Mouse (Mus musculus) forebrain, embryonic 15.5 days (tissue): Measurements from ENCODE around the gene Sf3a3. TPM values are rescaled to one million over a fixed set of nuclear protein-coding genes. Genes with fewer than 3 reads are reported as not detected.
"Not testable (repeated sequence)": the region's sequence is repeated elsewhere in the genome, so short reads cannot be mapped to it uniquely, and the experiment has no call there.

Experiments used
- ATAC-seq: fragments of 200-750 bp; cut with Nextera tagmentation; replicated peaks from 2 replicates; pipeline ENCODE4 v1.8.0; 2017; ENCODE audit warnings: mild to moderate bottlenecking, moderate TSS enrichment, moderate library complexity
- H3K27ac ChIP-seq: fragments of 300-500 bp; sonication (generic); replicated peaks from 2 replicates; pipeline ENCODE4 v1.5.1; 2015; ENCODE audit warnings: mild to moderate bottlenecking, inconsistent platforms
- H3K27me3 ChIP-seq: fragments of 300-500 bp; sonication (generic); 2 replicates; pipeline ENCODE4 v1.6.1; 2015; ENCODE audit warnings: inconsistent platforms
- H3K36me3 ChIP-seq: fragments of 300-500 bp; sonication (generic); 2 replicates; pipeline ENCODE4 v1.6.1; 2015; ENCODE audit warnings: mild to moderate bottlenecking, inconsistent platforms
- H3K4me1 ChIP-seq: fragments of 300-500 bp; sonication (generic); 2 replicates; pipeline ENCODE4 v1.6.1; 2015; ENCODE audit warnings: inconsistent platforms
- H3K4me2 ChIP-seq: fragments of 300-500 bp; sonication (generic); replicated peaks from 2 replicates; pipeline ENCODE4 v1.6.1; 2015; ENCODE audit warnings: mild to moderate bottlenecking, inconsistent platforms
- H3K4me3 ChIP-seq: fragments of 300-500 bp; sonication (generic); 2 replicates; pipeline ENCODE4 v1.5.1; 2015; ENCODE audit warnings: mild to moderate bottlenecking, inconsistent platforms
- H3K9ac ChIP-seq: fragments of 300-500 bp; sonication (generic); replicated peaks from 2 replicates; pipeline ENCODE4 v1.6.1; 2015; ENCODE audit warnings: mild to moderate bottlenecking, inconsistent platforms
- H3K9me3 ChIP-seq: fragments of 300-500 bp; sonication (generic); 2 replicates; pipeline ENCODE4 v1.6.1; 2016; ENCODE audit warnings: inconsistent platforms
- WGBS: fragments of 180-500 bp; shearing (Covaris S2); methylation state at CpG from one replicate; pipeline ENCODE4 v1.1.7; 2015; ENCODE audit warnings: mixed read lengths; 5-methylcytosine and 5-hydroxymethylcytosine counted together
- polyA plus RNA-seq: library from polyadenylated mRNA; unstranded; fragments of >200 nt; fragmentation: Nextera tagmentation; extraction: Ambion mirVana; gene quantifications from 2 replicates; pipeline ENCODE4 v1.2.1, GENCODE M21; 2015

Gene Sf3a3
- polyA plus RNA-seq, 1 experiment from 2014 or later, result 133 TPM

DNA sequence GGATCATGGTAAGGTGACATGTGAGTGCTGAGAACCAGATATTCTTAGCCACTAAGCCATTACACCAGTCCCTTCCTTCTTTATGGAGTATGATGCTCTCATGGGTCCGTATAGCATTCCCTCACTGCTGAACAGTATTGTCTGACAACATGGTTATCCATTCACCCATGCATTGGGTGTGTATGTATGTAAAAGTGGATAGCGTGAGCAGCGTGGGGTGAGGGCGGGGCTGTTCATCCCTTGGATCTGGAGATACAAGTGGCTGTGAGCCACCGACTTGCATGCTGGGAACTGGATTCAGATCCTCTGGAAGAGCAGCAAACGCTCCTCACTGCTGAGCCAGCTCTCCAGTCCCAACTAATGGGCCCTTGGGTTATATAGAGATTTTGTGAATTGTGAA lies 2.0 kb upstream of the Sf3a3 start:
- no peak overlapping the region for H3K27ac ChIP-seq
- peaks cover 27% of the 10 kb centered on the region for H3K4me1 ChIP-seq
- H3K9ac ChIP-seq, result no peak overlapping the region
- H3K27me3 ChIP-seq, result peaks cover 12% of the 10 kb centered on the region; the same call in 1 of the 2 replicates
- H3K36me3 ChIP-seq, result peaks cover 11% of the 10 kb centered on the region
- 90% methylated on average over 6 of the region's 6 CpGs for WGBS
- H3K9me3 ChIP-seq, result no peaks in the 10 kb centered on the region
- no peak overlapping the region for H3K4me2 ChIP-seq
- no peak overlapping the region for H3K4me3 ChIP-seq
- ATAC-seq, result no peak

DNA sequence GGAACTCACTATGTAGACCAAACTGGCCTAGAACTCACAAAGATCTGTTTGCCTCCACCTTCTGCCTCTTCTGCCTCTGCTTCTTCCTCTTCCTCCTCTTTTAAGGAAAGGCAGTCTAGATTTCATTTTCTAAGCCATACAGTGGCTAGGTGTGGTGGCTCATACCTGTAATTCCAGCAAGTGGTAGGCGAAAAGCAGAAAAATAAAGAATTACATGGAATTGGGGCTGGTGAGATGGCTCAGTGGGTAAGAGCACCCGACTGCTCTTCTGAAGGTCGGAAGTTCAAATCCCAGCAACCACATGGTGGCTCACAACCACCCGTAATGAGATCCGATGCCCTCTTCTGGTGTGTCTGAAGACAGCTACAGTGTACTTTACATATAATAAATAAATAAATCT lies 726 bp upstream of the Sf3a3 start:
- not testable (repeated sequence) for H3K27ac ChIP-seq, H3K4me3 ChIP-seq, H3K9ac ChIP-seq, H3K9me3 ChIP-seq, H3K4me2 ChIP-seq, ATAC-seq
- H3K36me3 ChIP-seq, result peaks cover 23% of the 10 kb centered on the region
- 72% methylated on average over 5 of the region's 5 CpGs for WGBS
- peaks cover 21% of the 10 kb centered on the region for H3K4me1 ChIP-seq
- H3K27me3 ChIP-seq, result peaks cover 12% of the 10 kb centered on the region; the same call in 1 of the 2 replicates

DNA sequence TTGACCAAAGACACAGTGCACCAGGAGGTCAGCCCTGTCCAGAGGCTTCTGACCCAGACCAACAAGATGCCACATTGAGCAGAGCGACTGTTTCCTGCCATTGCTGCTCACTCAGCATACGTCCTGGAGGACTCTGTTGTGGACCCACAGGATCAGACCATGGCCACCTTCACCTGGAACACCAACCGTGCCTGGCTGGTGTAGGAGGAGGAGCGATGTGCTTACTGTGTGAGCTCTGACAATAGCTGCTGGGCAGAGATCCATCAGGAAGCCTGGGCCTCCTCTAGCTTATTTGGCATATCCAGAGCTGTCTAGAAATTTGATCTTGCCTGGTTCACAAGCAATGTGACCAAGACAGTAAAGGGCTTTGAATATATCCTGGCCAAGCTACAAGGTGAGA lies 4.5 kb downstream of the Sf3a3 start:
- Histone ChIP-seq H3K9ac (no peak overlapping the region), H3K9me3 (no peaks in the 10 kb centered on the region), H3K27ac (no peak overlapping the region), H3K4me2 (no peak overlapping the region), H3K27me3 (no peaks in the 10 kb centered on the region), H3K4me1 (peaks cover 17% of the 10 kb centered on the region), H3K36me3 (peaks cover 72% of the 10 kb centered on the region), H3K4me3 (no peak overlapping the region)
- no peak for ATAC-seq
- 95% methylated on average over 4 of the region's 4 CpGs for WGBS

DNA sequence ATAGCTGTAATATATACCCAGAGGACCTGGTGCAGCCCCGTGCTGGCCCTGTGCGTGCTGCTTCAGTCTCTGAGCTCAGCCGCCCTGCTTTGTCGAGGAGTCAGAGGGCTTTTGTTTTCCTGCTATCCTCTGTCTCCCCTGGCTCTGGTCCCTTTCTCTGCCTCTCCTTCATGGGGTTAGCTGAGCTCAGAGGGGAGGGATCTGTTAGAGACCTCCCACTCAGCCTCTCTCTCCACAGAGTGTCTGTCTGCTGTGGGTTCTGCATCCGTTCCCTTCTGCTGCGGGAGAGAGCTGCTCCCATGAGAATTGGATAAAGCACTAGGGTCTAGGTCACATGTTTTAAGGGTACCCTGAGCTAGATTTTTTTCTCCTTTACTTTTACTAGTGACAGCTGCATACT lies 11.5 kb downstream of the Sf3a3 start:
- no peaks in the 10 kb centered on the region for H3K27me3 ChIP-seq
- peaks cover 96% of the 10 kb centered on the region for H3K36me3 ChIP-seq
- no peak overlapping the region for H3K27ac ChIP-seq
- H3K9ac ChIP-seq, result no peak overlapping the region
- no peak overlapping the region for H3K4me2 ChIP-seq
- H3K4me3 ChIP-seq, result no peak overlapping the region
- no peaks in the 10 kb centered on the region for H3K4me1 ChIP-seq
- WGBS, result 83% methylated on average over 6 of the region's 6 CpGs
- ATAC-seq, result no peak
- H3K9me3 ChIP-seq, result no peaks in the 10 kb centered on the region

DNA sequence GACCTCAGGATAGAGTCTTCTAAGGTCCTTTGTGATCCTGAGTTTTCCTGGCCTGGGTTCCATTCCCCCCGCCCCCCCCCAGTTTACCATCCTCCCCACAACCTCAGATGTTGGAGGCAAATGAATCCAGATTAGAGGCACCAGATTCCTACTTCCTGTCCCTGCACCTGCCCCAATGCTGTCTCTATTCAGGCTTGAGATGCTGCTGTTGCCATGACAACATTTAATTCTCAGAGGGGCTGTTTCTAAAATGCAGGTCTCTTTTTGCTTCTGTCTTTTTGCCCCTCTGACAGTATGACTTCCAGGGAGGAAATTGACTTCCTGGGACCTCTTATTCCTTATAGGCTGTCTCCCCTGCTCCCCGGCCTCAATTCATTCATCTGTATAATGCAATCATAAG lies 22.4 kb downstream of the Sf3a3 start:
- H3K9me3 ChIP-seq, result no peaks in the 10 kb centered on the region
- H3K27me3 ChIP-seq, result no peaks in the 10 kb centered on the region
- no peak overlapping the region for H3K4me2 ChIP-seq
- no peak for ATAC-seq
- 0 out of 2 replicates have a peak overlapping the region, but pooled peaks have one; percentile 8 for H3K27ac ChIP-seq
- no peak overlapping the region for H3K4me3 ChIP-seq
- no peak overlapping the region for H3K9ac ChIP-seq
- 63% methylated on average over 2 of the region's 2 CpGs for WGBS
- peaks cover 5% of the 10 kb centered on the region for H3K4me1 ChIP-seq
- H3K36me3 ChIP-seq, result peaks cover 17% of the 10 kb centered on the region

DNA sequence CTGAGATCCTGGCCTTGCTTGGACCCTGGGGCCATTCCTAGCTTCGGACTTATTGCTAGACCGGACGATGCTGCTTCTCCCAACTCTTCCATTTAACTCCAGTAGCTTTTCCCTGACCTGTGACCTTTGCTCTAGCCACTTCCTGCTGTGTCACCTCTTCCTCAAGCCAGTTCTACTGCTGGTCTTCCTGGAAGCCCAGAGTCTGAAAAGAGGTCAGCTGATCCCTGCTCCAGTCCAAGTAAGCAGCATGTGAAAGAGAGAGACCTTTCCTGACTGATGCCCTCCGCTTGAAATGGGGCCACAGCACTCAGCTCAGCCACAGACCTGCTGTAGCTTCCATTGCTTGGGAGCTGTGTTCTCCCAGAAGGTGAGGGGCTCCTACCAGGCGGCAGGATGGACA lies 22.9 kb downstream of the Sf3a3 start:
- ATAC-seq, result no peak
- Histone ChIP-seq H3K9ac (no peak overlapping the region), H3K4me1 (peaks cover 11% of the 10 kb centered on the region), H3K27me3 (no peaks in the 10 kb centered on the region), H3K36me3 (peaks cover 12% of the 10 kb centered on the region), H3K4me2 (no peak overlapping the region), H3K27ac (no peak overlapping the region), H3K4me3 (no peak overlapping the region), H3K9me3 (no peaks in the 10 kb centered on the region)
- 86% methylated on average over 5 of the region's 5 CpGs for WGBS

DNA sequence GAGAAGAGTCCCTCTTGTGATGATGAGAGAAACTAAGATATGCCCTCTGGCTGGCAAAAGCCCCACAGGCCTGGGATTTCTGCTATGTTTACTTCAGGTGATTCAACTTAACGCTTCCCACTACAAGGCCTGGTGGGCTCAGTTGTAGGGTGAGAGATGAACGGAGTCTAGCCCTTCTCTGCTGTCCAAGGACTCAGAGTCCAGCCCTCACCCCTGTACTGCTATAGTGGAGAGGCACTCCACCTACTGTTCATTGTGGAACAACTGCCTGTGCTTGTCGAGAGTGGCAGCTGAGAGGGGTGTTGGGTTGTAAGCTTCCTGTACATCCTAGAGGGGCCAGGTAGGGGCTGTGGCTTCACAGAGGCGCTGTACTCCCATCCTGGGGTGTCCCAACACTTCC lies 23.4 kb downstream of the Sf3a3 start:
- ATAC-seq, result no peak
- Histone ChIP-seq H3K9ac (no peak overlapping the region), H3K27ac (no peak overlapping the region), H3K4me1 (peaks cover 15% of the 10 kb centered on the region), H3K9me3 (no peaks in the 10 kb centered on the region), H3K27me3 (no peaks in the 10 kb centered on the region), H3K4me3 (no peak overlapping the region), H3K4me2 (no peak overlapping the region), H3K36me3 (peaks cover 7% of the 10 kb centered on the region)
- WGBS, result 62% methylated on average over 4 of the region's 4 CpGs

DNA sequence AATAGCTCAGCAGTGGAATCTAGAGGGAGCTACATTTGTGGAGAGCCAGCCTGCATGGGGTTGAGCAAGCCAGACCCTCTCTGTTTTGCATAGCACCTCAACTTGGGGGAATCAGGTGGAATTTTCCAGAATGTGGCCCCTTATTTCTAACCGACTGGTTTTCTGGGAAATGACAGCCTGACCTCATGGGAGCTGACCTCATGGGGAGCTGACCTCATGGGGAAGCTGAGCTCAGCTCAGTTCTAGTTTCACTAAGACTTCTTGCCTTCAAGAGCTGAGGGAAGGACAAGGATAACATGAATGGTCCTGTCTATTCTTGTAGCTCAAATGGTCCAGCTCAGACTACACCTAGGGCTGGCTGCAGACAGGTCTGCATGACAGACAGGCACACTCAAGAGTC lies 24.2 kb downstream of the Sf3a3 start:
- 85% methylated on average over 1 of the region's 1 CpGs for WGBS
- H3K4me2 ChIP-seq, result no peak overlapping the region
- no peak overlapping the region for H3K9ac ChIP-seq
- no peak overlapping the region for H3K27ac ChIP-seq
- peaks cover 15% of the 10 kb centered on the region for H3K4me1 ChIP-seq
- no peak for ATAC-seq
- no peak overlapping the region for H3K4me3 ChIP-seq
- no peaks in the 10 kb centered on the region for H3K9me3 ChIP-seq
- H3K36me3 ChIP-seq, result no peaks in the 10 kb centered on the region; the same call in 1 of the 2 replicates
- no peaks in the 10 kb centered on the region for H3K27me3 ChIP-seq

DNA sequence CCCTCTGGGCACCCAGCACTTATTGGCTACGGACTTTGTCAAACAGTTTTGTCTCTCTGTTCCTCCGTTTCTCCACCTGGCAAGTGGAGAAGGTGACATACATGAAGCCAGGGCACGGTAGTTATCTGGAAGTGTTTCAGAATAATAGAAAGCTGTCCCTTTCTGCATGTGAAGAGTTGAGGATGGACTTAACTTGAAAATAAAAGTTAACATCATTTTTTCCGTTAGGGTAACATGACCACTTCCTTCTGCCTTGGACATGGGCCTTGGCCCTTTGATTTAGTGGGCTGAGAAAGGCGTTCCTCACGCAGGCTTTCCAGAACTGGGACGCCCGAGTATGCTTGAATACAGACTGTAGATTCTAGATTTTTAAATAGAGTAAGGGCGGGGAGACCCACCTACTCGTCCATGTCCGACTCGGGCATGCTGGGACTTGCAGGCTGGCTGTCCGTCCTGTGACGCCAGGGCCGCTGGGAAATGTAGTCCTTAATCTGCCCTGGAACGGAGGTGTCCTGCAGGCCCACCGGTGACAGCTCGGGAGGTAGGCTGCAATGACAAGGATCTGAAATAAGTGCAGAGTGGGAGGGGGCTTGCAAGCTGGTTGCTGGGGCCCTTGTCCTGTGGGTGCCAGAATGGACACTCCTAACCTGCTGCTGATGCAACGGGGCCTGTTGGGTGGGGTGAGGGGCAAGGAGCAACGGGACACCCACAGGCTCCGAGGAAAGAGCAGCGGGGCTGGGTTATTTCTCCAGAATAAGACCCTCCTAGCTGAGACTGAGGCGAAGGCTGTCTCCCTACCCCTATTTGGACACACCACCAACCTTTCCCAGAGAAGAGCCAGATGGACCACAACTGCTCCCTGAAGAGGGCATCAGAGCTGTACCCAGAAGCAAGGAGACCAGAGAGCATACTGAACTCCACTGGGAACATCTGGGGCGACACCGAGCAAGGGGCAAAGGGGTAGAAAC lies 27.1 kb downstream of the Sf3a3 start, which contains the start of gene Inpp5b:
TSS of gene Inpp5b (plus strand) at position 475 of the 968 bp plus-strand sequence.
- Histone ChIP-seq H3K36me3 (peaks cover 6% of the 10 kb centered on the region), H3K27me3 (no peaks in the 10 kb centered on the region), H3K4me2 (peak within 1 kb of the TSS; percentile 53), H3K27ac (no peak within 1 kb of the TSS), H3K9ac (peak within 1 kb of the TSS; percentile 69), H3K9me3 (no peaks in the 10 kb centered on the region), H3K4me3 (peak within 1 kb of the TSS; percentile 61), H3K4me1 (peaks cover 15% of the 10 kb centered on the region)
- 15% methylated on average over 25 of the region's 25 CpGs for WGBS
- ATAC-seq, result peak; percentile 93

DNA sequence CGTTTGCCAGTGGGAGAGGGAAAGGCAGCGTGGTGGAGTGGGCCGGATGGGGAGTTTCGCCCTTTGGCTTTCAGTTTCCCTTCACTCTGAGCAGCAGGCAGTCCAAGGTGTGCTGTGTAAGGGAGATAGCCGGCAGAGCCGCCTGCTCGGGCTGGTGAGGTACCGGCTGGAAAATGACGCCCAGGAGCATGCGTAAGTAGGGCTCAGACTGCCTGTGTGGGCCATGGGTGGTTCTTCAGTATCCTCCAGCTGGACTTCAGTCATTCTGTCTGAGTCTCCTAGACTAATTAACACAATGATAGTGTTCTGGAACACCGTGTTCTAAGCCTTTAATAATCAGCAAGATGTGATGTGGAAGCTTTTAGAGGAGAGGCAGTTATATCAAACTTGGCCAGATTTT lies 28.3 kb downstream of the Sf3a3 start:
- Histone ChIP-seq H3K9me3 (no peaks in the 10 kb centered on the region), H3K4me2 (no peak overlapping the region), H3K27ac (no peak overlapping the region), H3K9ac (no peak overlapping the region), H3K4me3 (0 out of 2 replicates have a peak overlapping the region, but pooled peaks have one; percentile 61), H3K36me3 (peaks cover 11% of the 10 kb centered on the region), H3K27me3 (no peaks in the 10 kb centered on the region), H3K4me1 (peaks cover 15% of the 10 kb centered on the region)
- WGBS, result 86% methylated on average over 11 of the region's 11 CpGs
- no peak for ATAC-seq

DNA sequence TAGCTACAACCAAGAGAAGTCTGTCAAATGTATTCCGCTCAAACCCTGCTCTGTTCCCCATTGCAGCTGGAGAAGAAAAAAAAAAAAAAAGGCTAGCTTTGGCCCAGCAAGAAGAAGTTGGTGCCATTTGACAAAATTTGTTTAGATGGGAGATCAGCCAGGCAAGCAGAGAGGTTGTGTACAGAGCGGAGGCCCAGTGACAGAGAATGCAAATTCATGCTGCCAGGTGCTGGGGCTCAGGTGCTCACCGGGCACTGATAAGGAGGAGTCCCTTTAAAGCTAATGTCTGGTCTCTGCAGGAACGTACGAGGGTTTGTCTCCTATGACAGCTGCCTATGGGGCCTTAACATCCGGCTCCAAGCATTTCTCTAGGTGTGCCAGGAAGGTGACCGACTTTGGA lies 32.0 kb downstream of the Sf3a3 start:
- H3K9ac ChIP-seq, result no peak overlapping the region
- no peak for ATAC-seq
- no peak overlapping the region for H3K4me2 ChIP-seq
- WGBS, result 81% methylated on average over 7 of the region's 7 CpGs
- H3K27me3 ChIP-seq, result no peaks in the 10 kb centered on the region
- H3K27ac ChIP-seq, result no peak overlapping the region
- H3K4me1 ChIP-seq, result peaks cover 16% of the 10 kb centered on the region
- H3K4me3 ChIP-seq, result no peak overlapping the region
- peaks cover 11% of the 10 kb centered on the region for H3K36me3 ChIP-seq
- no peaks in the 10 kb centered on the region for H3K9me3 ChIP-seq

DNA sequence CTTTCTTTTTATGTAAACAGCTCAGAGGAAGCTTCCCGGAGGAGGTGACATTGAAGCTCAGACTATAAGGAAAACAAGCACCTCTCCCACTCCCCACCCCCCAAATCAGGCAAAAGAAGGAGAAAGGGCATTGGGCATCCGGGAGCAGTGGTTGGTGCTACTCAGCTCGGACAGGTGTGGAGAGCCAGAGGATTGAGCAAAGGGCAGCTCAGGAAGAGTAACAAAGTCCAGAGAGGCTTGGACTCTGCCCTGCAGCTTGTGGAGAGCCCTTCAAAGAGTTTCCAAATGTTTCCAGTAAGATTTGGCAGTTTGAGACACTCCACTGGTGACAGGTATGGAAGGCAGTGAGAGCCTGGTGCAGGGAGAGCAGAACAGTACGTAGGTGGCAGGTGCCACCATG lies 33.3 kb downstream of the Sf3a3 start:
- Histone ChIP-seq H3K4me1 (peaks cover 17% of the 10 kb centered on the region), H3K9me3 (no peaks in the 10 kb centered on the region), H3K4me3 (no peak overlapping the region), H3K4me2 (no peak overlapping the region), H3K36me3 (peaks cover 11% of the 10 kb centered on the region), H3K9ac (no peak overlapping the region), H3K27ac (no peak overlapping the region), H3K27me3 (no peaks in the 10 kb centered on the region)
- 67% methylated on average over 4 of the region's 4 CpGs for WGBS
- ATAC-seq, result no peak
